Mouse (Mus musculus): ENCODE results near the gene Scand1. TPM values are rescaled to one million over a fixed set of nuclear protein-coding genes. Genes with fewer than 3 reads are reported as not detected.

Scand1 gene
- polyA plus RNA-seq (2014; fragmentation: Nextera tagmentation; extraction: Ambion mirVana), result 55.2 and 66.7 TPM in 2 replicates

- peaks cover 4% of the 10 kb centered on the region; the same call in 1 of the 2 replicates for H3K9me3 ChIP-seq (ENCODE audit: control insufficient read depth, low read length)
- no peaks in the 10 kb centered on the region for H3K27me3 ChIP-seq (replicated peaks; ENCODE audit: control insufficient read depth, insufficient read depth, low read length)
- ATAC-seq (replicated peaks; ENCODE audit: low FRiP score, low TSS enrichment, low read depth) (peak; percentile 92), DNase-seq (ENCODE audit: low spot score) (peak; percentile 91)
- peak within 1 kb of the TSS; percentile 67 for H3K4me3 ChIP-seq (ENCODE audit: low read depth, low read length)
- peak within 1 kb of the TSS; percentile 94 for H3K27ac ChIP-seq (ENCODE audit: low read depth)
- under 1% methylated on average over 49 of the region's 49 CpGs for WGBS
- H3K4me1 ChIP-seq (replicated peaks; ENCODE audit: control insufficient read depth, insufficient read depth, low read length), result 0 out of 2 replicates have a peak, but pooled peaks cover 8% of the 10 kb centered on the region
- H3K9ac ChIP-seq (ENCODE audit: low read length), result peak within 1 kb of the TSS; percentile 83
- peak within 1 kb of the TSS; percentile 75 for H3K4me2 ChIP-seq (ENCODE audit: low read length)
- peaks cover 15% of the 10 kb centered on the region for H3K36me3 ChIP-seq (ENCODE audit: control insufficient read depth, insufficient read depth, low read length)
These were observed at the start of gene Scand1, which contains the start of gene Cnbd2 for GRCm38 (mm10) chr2:156312297-156312897. Gene Scand1, minus strand, starts transcription at chr2:156312704. Gene Cnbd2, plus strand, starts transcription at chr2:156312299.

DNA sequence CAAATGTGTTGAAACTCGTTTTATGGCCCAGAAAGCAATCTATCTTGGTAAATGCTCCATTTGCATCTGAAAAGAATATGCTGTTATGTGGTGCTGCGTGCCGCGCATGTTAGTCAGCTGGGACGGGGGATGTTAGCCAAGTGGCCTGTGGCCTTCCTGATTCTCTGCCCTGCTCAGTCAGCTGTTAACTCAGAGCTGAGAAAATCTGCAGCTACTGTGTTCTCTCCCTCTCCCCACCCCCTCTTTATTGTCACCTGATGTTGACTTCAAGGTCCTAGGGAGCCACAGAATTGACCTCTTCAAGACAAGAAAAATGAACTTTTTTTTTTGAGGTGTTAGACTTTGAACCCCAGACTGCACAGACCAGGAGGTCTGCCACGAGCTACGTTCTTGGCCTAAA lies 43.5 kb upstream of the Scand1 start:
- H3K27me3 ChIP-seq (replicated peaks; ENCODE audit: control insufficient read depth, insufficient read depth, low read length), result no peaks in the 10 kb centered on the region
- 66% methylated on average over 7 of the region's 7 CpGs for WGBS
- H3K4me1 ChIP-seq (replicated peaks; ENCODE audit: control insufficient read depth, insufficient read depth, low read length), result 0 out of 2 replicates have a peak, but pooled peaks cover 2% of the 10 kb centered on the region
- H3K27ac ChIP-seq (ENCODE audit: low read depth), result no peak overlapping the region
- H3K9ac ChIP-seq (ENCODE audit: low read length), result no peak overlapping the region
- DNase-seq (ENCODE audit: low spot score), result no peak
- H3K36me3 ChIP-seq (ENCODE audit: control insufficient read depth, insufficient read depth, low read length), result no peaks in the 10 kb centered on the region
- H3K9me3 ChIP-seq (ENCODE audit: control insufficient read depth, low read length), result no peaks in the 10 kb centered on the region
- no peak overlapping the region for H3K4me2 ChIP-seq (ENCODE audit: low read length)
- peak; percentile 70; the same call in 1 of the 2 replicates for ATAC-seq (replicated peaks; ENCODE audit: low FRiP score, low TSS enrichment, low read depth)
- H3K4me3 ChIP-seq (ENCODE audit: low read depth, low read length), result no peak overlapping the region

- ATAC-seq (replicated peaks; ENCODE audit: low FRiP score, low TSS enrichment, low read depth) (no peak), DNase-seq (ENCODE audit: low spot score) (no peak)
- H3K9ac ChIP-seq (ENCODE audit: low read length), result no peak overlapping the region
- H3K27me3 ChIP-seq (replicated peaks; ENCODE audit: control insufficient read depth, insufficient read depth, low read length), result no peaks in the 10 kb centered on the region
- no peaks in the 10 kb centered on the region for H3K9me3 ChIP-seq (ENCODE audit: control insufficient read depth, low read length)
- no peak overlapping the region for H3K4me3 ChIP-seq (ENCODE audit: low read depth, low read length)
- H3K4me1 ChIP-seq (replicated peaks; ENCODE audit: control insufficient read depth, insufficient read depth, low read length), result 0 out of 2 replicates have a peak, but pooled peaks cover 2% of the 10 kb centered on the region
- H3K4me2 ChIP-seq (ENCODE audit: low read length), result no peak overlapping the region
- WGBS, result 24% methylated on average over 7 of the region's 7 CpGs
- no peak overlapping the region for H3K27ac ChIP-seq (ENCODE audit: low read depth)
- H3K36me3 ChIP-seq (ENCODE audit: control insufficient read depth, insufficient read depth, low read length), result no peaks in the 10 kb centered on the region
These were observed 40.8 kb upstream of the Scand1 start for GRCm38 (mm10) chr2:156353265-156353692.

- 75% methylated on average over 8 of the region's 8 CpGs for WGBS
- no peak for ATAC-seq (replicated peaks; ENCODE audit: low FRiP score, low TSS enrichment, low read depth)
- Histone ChIP-seq H3K9me3 (ENCODE audit: control insufficient read depth, low read length) (no peaks in the 10 kb centered on the region), H3K4me1 (replicated peaks; ENCODE audit: control insufficient read depth, insufficient read depth, low read length) (0 out of 2 replicates have a peak, but pooled peaks cover 2% of the 10 kb centered on the region), H3K4me2 (ENCODE audit: low read length) (no peak overlapping the region), H3K36me3 (ENCODE audit: control insufficient read depth, insufficient read depth, low read length) (no peaks in the 10 kb centered on the region), H3K27me3 (replicated peaks; ENCODE audit: control insufficient read depth, insufficient read depth, low read length) (no peaks in the 10 kb centered on the region), H3K27ac (ENCODE audit: low read depth) (no peak overlapping the region), H3K9ac (ENCODE audit: low read length) (no peak overlapping the region), H3K4me3 (ENCODE audit: low read depth, low read length) (no peak overlapping the region)
- DNase-seq (ENCODE audit: low spot score), result no peak
These were observed 40.1 kb upstream of the Scand1 start for GRCm38 (mm10) chr2:156352413-156353165.

DNA sequence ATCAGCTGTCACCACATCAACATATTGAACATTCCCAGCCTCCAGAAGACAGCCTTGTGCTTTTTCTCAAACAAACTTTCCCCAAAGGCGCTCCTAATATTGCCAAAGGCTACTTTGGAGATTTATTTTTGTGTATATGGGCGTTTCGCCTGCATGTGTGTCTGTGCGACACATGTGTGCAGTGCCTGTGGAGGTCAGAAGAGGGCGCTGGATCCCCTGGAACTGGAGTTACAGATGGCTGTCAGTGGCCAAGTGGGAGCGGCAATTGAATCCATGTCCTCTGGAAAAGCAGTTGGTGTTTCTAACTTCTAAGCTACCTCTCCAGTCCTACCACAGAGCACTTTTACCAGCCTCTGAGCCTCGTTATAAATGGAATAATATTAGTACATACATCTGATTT lies 38.7 kb upstream of the Scand1 start:
- no peak for DNase-seq (ENCODE audit: low spot score)
- WGBS, result 82% methylated on average over 7 of the region's 7 CpGs
- Histone ChIP-seq H3K27me3 (replicated peaks; ENCODE audit: control insufficient read depth, insufficient read depth, low read length) (no peaks in the 10 kb centered on the region), H3K4me3 (ENCODE audit: low read depth, low read length) (no peak overlapping the region), H3K9ac (ENCODE audit: low read length) (no peak overlapping the region), H3K9me3 (ENCODE audit: control insufficient read depth, low read length) (no peaks in the 10 kb centered on the region), H3K4me1 (replicated peaks; ENCODE audit: control insufficient read depth, insufficient read depth, low read length) (0 out of 2 replicates have a peak, but pooled peaks cover 2% of the 10 kb centered on the region), H3K36me3 (ENCODE audit: control insufficient read depth, insufficient read depth, low read length) (no peaks in the 10 kb centered on the region), H3K4me2 (ENCODE audit: low read length) (no peak overlapping the region), H3K27ac (ENCODE audit: low read depth) (no peak overlapping the region)
- ATAC-seq (replicated peaks; ENCODE audit: low FRiP score, low TSS enrichment, low read depth), result no peak

GRCm38 (mm10) chr2:156349286-156349848 lies 36.9 kb upstream of the Scand1 start:
- no peak for ATAC-seq (replicated peaks; ENCODE audit: low FRiP score, low TSS enrichment, low read depth)
- Histone ChIP-seq H3K4me1 (replicated peaks; ENCODE audit: control insufficient read depth, insufficient read depth, low read length) (0 out of 2 replicates have a peak, but pooled peaks cover 2% of the 10 kb centered on the region), H3K27me3 (replicated peaks; ENCODE audit: control insufficient read depth, insufficient read depth, low read length) (no peaks in the 10 kb centered on the region), H3K4me2 (ENCODE audit: low read length) (no peak overlapping the region), H3K9me3 (ENCODE audit: control insufficient read depth, low read length) (no peaks in the 10 kb centered on the region), H3K27ac (ENCODE audit: low read depth) (no peak overlapping the region), H3K36me3 (ENCODE audit: control insufficient read depth, insufficient read depth, low read length) (no peaks in the 10 kb centered on the region), H3K4me3 (ENCODE audit: low read depth, low read length) (no peak overlapping the region), H3K9ac (ENCODE audit: low read length) (no peak overlapping the region)
- no peak for DNase-seq (ENCODE audit: low spot score)
- 92% methylated on average over 4 of the region's 4 CpGs for WGBS

- WGBS, result 81% methylated on average over 4 of the region's 4 CpGs
- Histone ChIP-seq H3K4me1 (replicated peaks; ENCODE audit: control insufficient read depth, insufficient read depth, low read length) (0 out of 2 replicates have a peak, but pooled peaks cover 2% of the 10 kb centered on the region), H3K27me3 (replicated peaks; ENCODE audit: control insufficient read depth, insufficient read depth, low read length) (no peaks in the 10 kb centered on the region), H3K27ac (ENCODE audit: low read depth) (no peak overlapping the region), H3K9me3 (ENCODE audit: control insufficient read depth, low read length) (no peaks in the 10 kb centered on the region), H3K36me3 (ENCODE audit: control insufficient read depth, insufficient read depth, low read length) (no peaks in the 10 kb centered on the region), H3K4me2 (ENCODE audit: low read length) (no peak overlapping the region), H3K9ac (ENCODE audit: low read length) (no peak overlapping the region), H3K4me3 (ENCODE audit: low read depth, low read length) (no peak overlapping the region)
- DNase-seq (ENCODE audit: low spot score), result no peak
- ATAC-seq (replicated peaks; ENCODE audit: low FRiP score, low TSS enrichment, low read depth), result no peak
These were observed 36.3 kb upstream of the Scand1 start for GRCm38 (mm10) chr2:156348812-156349211.

DNA sequence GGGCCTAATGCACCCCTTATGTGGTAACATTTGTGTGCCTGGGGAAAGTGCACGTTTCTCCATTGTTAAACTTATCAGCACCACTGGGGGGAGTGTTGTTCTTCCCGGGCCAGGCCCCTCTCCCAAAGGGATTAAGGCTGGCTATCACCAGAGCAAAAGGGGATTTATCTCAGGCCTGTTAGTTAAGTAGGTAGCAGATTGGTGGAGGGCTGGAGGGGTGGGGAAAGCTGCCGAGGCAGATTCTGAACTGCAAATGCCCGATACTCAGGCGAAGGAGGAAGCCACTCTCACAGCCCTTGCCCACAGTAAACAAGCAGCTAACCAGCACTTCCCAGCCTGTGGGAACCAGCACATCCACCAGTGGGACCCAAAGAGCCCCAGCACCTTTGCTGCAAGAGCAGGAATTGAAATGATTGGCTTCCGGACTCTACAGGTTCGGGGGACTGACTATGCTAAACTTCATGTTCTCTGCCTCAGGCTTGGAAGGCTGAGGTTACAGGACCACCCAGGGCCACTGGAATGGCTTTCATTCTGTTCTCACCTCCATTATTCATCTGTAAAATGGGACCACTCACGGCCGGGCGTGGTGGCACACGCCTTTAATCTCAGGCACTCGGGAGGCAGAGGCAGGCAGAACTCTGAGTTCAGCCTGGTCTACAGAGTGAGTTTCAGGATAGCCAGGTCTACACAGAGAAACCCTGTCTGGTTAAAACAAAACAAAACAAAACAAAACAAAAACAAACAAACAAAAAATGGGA lies 32.5 kb upstream of the Scand1 start:
- no peak overlapping the region for H3K4me3 ChIP-seq (ENCODE audit: low read depth, low read length)
- H3K36me3 ChIP-seq (ENCODE audit: control insufficient read depth, insufficient read depth, low read length), result no peaks in the 10 kb centered on the region
- no peaks in the 10 kb centered on the region for H3K27me3 ChIP-seq (replicated peaks; ENCODE audit: control insufficient read depth, insufficient read depth, low read length)
- 55% methylated on average over 12 of the region's 12 CpGs for WGBS
- DNase-seq (ENCODE audit: low spot score), result no peak
- no peak overlapping the region for H3K4me2 ChIP-seq (ENCODE audit: low read length)
- no peaks in the 10 kb centered on the region for H3K4me1 ChIP-seq (replicated peaks; ENCODE audit: control insufficient read depth, insufficient read depth, low read length)
- H3K27ac ChIP-seq (ENCODE audit: low read depth), result no peak overlapping the region
- no peak for ATAC-seq (replicated peaks; ENCODE audit: low FRiP score, low TSS enrichment, low read depth)
- no peak overlapping the region for H3K9ac ChIP-seq (ENCODE audit: low read length)
- no peaks in the 10 kb centered on the region for H3K9me3 ChIP-seq (ENCODE audit: control insufficient read depth, low read length)

Data from intestine, embryonic 14.5 days (tissue).